Mouse (Mus musculus) heart, postnatal 36 days (tissue): ENCODE results near the gene 1700012A03Rik. TPM values are rescaled to one million over a fixed set of nuclear protein-coding genes. Genes with fewer than 3 reads are reported as not detected.

Experiments used
- DNase-seq, 2 experiments: peaks; one replicate each; pipeline ENCODE4 v3.0.0; 2021 to 2022
- intact Hi-C: fragments of 180-260 bp; cut with DNase I; formaldehyde crosslinking; loops from one replicate; pipeline ENCODE4 v1.15.1; 2025
- total RNA-seq, 2 experiments: library from RNA; stranded (reverse); gene quantifications; 2 replicates each; pipeline ENCODE4 v1.2.3; 2021

The 1700012A03Rik gene
- not detected for total RNA-seq

DNA sequence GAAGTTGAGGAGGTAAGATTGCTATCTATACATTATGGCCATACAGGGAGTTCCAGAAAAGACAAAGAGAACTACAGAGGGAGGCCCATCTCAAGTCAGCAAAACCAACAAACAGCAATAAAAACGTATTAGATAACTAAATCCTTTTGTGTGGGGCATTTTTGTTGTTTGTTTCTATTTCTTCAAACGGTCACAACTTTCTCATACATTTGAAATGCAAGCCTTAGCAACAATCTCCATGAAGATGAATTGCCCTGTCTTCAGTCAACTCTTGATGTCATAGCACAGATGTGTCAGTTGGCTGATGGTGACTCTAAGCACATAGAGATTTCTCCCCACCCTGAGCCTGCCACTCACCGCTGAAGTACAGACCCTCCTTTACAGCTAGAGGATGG, at the start of gene 1700012A03Rik:
1700012A03Rik (plus strand) TSS at position 296 of the 395 bp plus-strand sequence.
- DNase-seq = no peak
- intact Hi-C loops = no loop called here

DNA sequence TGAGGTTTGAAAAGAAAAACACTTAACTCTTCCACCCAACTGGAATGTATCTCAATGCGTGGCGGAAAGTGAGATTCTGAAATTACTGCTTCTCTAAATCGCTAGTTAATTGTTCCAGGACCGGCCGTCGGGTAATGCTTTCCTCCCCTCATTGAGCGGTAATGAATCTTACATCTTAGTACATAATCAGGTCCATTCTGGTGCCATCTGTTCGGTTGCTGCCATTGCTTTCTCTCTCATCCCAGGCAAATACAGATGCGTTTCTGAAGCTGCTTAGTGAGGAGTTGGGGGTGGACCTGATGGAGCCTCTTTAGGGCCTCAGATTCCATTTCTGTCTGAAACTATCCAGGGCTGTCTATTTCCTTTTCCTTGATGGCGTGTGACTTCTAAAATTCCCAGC, 45.8 kb upstream of the 1700012A03Rik start:
- no peak for DNase-seq
- intact Hi-C loops = no loop called here

DNA sequence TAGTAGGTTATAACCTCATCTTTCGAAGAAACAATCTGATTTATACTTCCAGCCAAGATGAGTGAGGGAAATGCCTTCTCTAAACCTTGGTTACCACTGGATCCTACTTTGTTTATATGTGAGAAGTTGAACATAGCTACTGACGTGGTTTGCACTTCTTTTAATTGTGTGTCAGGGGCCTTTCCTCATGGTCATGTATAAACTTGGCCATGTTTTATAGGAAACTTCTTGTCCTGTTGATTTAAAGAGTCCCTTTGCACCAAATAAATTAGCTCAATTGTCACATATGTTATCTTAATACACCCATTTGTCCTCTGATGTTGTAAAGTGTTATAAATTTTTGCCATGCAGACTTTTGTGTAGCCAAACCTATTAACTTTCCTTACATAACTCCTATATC, 44.1 kb upstream of the 1700012A03Rik start:
- intact Hi-C loops = no loop called here
- DNase-seq = no peak

DNA sequence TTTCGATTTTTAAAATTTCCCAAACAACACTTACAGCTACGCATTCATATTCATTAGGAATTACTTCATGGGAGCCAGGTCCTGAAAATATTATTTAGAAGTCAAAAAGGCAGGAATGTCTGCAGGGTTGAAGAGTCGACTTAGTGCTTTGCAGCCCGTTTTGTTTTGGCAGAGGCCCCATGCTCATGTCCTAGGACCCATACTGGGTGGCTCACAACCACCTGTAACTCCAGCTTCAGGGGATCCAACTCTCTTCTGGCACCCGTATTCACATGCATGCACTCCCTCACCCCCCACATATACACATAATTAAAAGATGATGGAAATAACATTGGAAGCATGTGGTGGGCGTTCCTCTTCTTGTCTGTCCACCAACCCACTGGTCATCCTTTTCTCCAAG, 43.7 kb upstream of the 1700012A03Rik start:
- no peak for DNase-seq
- intact Hi-C loops = no loop called here

DNA sequence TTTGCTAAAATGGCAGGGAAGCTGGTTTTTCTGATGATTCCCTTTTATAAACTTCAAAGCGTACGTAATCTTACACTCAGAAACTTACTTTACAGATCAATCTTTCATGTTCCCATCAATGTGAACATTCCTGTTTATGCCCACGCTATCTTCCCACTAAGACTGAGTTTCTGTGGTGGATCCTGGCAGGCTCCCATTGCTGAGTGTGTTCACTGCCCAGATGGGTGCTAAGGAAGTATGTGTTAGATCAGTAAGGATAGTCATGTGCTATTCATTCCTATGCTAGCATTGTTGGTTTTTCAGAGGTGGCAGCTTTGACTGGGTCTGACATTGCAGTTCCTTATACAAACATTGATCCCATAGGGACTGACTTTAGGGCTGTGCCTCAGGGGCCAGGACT, 42.7 kb upstream of the 1700012A03Rik start:
- no peak for DNase-seq
- intact Hi-C loops = no loop called here

DNA sequence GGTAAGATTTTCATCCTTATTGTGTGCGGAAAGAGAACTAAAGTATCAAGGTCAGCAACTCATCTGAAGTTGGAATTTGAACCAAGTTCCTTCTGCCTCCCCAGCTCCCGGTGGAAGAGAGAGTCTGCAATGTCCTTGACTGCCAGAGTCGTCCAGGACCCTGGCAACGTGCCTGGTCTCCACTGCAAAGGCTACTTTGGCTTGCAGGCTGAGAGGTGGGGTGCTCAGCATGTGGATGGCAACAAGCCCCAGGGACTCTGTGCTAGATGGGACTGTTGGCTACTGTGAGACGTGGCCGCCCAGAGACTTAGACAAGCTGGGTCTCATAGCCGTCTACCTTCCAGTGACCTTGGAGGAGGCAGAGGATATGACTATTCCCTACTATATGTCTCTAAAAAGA, 33.2 kb upstream of the 1700012A03Rik start:
- intact Hi-C loops = loop anchor here (5.0 kb wide), 1 partner anchor 460 kb away; no protein-coding TSS in a partner anchor
- peak; percentile 47 to 66 for DNase-seq

DNA sequence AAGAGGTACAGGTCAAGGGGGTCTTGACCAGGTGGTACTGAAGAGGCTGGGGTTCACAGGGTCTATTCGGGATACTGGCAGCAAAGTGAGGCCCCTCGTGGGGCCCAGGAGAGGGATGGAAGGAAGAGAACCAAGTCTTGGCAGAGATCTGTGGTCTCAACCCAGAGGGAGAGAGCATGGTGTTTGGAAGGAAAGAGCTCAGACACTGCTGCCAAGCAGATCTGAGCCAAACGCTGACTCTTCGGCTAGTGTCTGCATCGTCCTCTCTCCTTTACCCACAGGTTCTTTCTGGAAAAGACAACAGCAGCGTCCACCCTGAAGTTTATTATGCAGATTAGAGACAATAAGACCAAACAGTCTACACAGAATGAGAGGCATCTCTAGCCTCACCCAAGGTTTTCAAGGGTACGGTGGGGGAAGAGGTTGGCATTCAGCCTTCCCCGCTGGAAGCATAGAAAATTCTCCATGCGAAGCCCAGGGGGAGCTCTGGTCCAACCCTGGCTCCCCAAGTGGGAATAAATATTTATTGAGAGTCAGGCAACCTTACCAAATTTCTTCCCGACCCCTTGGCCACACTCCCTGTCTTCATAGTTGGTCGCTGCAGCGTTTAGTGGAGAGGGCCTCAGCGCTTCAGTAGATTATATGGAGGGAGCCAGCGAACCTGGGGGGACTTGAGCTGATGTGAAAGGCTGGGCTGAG, 32.5 kb upstream of the 1700012A03Rik start:
- intact Hi-C loops = loop anchor here (5.0 kb wide), 1 partner anchor 460 kb away; no protein-coding TSS in a partner anchor
- peak; percentile 29 to 33 for DNase-seq

DNA sequence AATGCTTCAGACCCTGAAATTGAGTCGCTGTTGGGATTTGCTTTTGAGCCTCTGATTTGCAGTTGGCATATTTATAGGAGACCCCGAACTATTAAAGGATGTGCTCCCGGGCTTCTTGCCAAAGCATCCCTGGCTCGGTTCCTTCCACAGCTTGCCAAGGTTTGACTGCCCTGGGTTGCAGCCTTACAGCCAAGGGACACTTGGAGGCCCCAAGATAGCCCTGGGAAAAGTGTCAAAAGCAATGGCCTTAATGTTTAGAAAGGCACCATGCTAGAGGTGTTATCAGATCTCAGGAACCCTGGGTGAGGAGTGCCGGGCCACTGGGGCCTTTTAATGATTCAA, 32.0 kb upstream of the 1700012A03Rik start:
- DNase-seq = peak; percentile 69 to 74
- intact Hi-C loops = loop anchor here (5.0 kb wide), 1 partner anchor 459 kb away; no protein-coding TSS in a partner anchor

DNA sequence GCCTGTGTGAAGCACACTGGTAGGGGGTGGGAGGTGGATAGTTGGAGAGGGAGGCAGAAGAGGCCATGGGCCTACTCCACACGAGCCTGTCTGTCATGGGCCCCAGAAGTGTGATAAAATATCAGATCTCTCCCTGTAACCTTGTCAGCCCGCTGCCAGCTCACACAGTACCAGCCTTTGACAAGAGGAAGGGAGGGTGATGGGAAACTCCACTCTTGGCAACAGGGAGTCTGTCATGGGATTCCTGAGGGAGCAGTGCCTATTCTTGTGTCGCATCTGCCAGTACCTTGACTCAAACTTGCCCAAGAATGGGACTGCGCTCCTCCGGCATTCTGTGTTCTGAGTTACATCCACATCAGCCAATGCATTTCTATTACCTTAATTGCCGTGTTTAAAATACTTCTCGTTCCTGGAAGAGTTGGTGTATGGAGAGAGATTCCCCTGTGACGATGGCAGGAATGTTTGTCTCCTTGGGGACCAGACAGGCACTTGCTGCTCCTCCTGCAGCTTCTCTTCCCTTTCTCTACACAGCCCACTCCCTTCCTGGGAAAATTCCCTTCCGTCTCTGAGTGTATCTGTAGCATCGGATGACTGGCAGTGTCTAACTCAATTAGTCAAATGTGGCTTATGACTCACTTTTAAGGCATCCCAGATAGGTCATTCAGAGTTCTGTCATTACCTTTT, 28.1 kb upstream of the 1700012A03Rik start:
- intact Hi-C loops = no loop called here
- DNase-seq = peak; percentile 3 to 6

DNA sequence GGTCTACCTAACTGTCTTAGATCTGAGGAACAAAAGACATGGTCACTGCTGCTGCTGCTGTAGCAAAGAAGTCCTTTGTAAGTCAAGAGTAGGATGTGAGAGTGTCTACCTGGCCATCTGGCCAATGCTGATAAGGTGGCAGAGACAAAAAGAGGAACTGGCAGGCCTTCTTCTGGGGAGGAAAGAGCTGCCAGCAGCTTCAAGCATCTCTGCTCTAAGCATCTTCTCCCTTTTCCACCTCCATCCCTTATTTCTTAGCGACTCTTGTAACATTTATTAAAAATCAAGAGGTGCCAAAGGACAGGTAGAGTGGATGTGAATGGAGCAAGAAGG, 27.5 kb upstream of the 1700012A03Rik start:
- DNase-seq = no peak
- intact Hi-C loops = no loop called here

DNA sequence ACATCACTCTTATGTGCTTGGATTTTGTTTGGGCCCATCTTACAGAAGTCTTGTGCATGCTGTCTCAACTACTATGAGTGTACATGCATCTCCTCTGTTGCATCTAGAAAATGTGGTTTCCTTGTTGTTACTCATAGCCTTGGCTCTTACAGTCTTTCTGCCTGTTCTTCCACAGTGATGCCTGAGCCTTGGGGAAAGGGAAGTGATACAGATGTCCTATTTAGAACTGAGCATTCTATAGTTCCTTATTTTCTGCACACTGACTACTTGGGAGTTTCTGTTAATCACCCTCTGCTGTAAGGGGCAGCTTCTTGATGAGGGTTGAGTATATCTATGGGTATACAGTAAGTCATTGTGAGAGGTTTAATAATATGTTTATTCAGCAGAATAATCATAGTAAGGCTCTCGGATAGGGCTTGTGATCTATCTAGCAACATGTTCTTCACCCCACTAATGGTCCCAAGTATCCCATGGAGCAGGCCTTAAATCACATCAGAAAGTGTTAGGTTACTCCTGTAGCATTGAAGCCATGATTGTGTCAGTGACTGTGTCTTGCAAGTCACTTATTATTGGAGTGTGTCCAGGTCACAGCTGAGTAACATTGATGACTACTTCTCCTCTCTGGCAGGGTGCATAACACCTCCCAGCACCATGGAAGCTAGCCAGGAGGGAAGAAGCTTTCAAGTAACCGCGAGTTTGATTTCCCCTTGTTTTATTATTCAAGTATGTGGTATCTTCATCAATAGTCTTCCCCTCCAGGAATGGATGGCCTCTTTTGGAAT, 21.6 kb upstream of the 1700012A03Rik start:
- DNase-seq = no peak
- intact Hi-C loops = no loop called here

DNA sequence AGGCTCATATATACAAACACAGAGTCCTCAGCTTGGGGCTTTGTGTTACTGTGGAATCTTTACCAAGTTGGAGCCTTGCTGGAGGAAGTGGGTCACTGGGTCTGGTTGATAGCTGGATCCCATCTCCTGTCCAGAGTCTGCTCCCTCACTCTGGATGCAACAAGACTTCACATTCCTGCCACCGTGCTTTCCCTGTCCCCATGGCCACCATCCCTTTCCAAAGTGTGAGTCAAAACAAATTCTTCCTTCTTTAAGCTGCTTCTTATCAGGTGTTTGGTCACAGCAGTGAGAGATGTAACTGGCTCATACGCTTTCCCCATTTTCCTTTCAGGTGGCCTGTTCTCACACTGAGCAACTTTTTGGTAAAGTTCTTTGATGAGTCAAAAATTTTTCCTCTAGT, 15.8 kb upstream of the 1700012A03Rik start:
- no peak for DNase-seq
- intact Hi-C loops = no loop called here

DNA sequence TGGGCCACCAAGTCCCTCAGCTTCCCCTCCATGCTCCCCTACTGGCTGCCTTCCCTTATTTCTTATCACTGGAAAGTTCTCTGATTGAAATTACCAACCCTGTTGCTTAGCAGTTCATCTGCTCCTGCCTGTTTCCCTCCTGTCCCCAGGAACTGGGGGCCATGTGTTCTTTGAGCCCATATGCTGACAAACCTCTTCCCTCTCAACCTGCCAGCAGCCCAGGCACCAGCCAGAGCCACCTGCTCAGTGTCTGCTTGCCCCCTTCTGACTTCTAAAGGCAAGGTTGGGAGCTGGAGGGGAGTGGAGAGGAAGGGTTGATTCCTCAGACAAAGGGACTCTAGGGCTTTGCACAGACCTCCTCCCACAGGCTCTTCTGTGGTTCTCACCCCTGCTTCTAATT, 4.7 kb upstream of the 1700012A03Rik start:
- intact Hi-C loops = no loop called here
- no peak for DNase-seq

DNA sequence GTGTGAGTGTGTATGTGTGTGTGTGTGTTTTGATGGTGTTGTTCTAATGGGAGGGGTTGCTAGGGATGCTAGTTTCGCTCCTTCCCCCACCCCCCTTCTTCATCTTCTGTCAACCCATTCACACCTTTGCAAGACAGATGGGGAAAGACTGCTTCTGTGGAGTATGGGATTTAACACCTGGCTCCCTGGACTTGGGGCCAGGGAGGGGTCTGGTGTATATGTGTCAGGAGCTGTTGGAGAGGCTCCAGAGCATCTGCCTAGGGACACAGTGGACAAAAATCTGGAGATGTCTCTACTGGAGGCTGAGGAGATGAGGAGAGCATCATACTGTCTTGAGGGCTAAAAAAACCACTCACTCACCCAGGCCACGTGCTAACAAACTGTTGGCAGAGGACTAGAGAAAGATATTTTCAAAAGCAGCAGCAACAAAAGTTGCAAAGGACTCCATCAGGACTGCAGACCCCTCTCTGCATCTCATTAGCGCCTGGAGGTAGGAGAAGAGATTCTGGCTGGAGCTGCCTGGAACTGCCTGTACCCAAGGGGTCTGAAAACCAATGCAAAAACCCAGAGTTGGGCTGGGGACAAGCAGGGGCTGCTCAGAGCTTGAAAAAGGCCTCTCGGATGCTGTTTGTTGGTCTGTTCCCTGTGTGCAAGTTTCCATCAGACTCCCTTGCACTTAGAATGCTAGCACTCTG, 643 bp upstream of the 1700012A03Rik start:
- intact Hi-C loops = no loop called here
- no peak for DNase-seq

DNA sequence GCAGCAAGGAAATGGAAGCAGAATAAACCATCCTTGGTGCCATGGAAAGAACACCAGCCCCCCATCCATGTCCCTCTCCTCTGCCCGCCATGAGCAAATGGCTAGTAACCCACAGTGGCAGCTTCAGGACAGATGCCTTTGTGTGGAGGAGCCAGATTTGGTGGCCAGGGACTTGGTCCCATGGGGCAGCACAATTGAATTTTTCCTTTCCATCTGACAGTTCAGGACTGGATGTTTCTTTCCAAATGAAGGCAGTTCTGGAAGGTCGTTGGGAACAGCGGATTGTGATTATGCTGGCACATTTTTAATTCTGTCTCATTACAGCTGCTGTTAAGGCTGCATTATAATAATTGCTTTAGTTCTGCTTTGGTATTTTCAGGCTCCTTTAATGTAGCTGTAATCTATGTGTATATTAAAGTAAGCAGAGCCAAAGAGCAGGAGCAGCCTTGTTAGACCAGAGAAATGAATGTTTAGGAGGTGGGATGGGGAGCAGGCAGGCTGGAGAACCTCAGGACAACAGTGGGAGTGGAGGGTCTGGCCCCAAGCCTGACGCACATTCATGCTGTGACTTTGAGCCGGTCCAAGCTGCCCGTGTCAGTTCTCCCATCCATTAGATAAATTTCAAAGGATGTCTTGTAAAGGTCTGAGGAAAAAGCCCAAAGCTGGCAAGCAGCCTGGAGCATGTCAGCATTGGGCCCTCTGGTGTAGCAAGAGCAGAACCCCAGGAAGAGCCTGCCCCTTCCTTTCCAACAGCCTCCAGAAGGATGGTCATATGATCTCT, 2.3 kb downstream of the 1700012A03Rik start:
- intact Hi-C loops = no loop called here
- DNase-seq = peak in 1 of 2 experiments; percentile 19

DNA sequence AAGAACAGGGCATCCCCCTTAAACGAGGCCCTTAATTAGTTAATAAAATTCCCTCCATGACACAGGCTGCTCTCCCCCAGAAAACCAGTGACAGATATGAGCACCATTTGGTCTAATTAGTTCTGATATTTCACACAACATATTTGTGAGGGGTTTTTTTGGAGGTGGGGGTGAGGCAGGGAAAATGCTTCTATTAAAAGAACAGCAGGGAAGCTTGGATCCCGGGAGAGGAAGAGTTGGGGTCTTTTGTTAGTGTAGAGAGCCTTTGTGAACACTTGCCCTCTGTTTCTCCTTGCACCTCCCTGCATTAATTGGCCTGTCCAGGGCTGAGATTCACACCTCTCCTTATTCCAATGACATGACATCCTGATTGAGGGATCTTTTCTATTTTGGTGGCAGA, 6.5 kb downstream of the 1700012A03Rik start:
- intact Hi-C loops = no loop called here
- no peak for DNase-seq

DNA sequence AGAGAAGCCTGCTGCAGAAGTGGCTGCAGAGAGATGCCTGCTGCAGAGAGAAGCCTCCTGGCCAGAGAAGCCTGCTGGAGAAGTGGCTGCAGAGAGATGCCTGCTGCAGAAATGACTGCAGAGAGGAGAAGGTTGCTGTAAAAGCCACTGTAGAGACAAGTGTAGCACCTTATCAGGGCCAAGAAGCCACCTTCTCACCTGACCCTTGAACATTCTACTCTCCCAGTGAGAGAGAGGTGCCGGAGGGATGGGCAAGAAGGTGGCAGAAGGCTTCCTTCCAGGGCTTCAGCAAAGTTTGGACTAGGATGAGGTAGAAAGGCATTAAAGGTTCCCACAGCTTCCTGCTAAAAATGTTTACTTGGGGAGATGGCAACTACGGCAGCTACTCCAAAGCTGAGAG, 8.5 kb downstream of the 1700012A03Rik start:
- no peak for DNase-seq
- intact Hi-C loops = no loop called here

DNA sequence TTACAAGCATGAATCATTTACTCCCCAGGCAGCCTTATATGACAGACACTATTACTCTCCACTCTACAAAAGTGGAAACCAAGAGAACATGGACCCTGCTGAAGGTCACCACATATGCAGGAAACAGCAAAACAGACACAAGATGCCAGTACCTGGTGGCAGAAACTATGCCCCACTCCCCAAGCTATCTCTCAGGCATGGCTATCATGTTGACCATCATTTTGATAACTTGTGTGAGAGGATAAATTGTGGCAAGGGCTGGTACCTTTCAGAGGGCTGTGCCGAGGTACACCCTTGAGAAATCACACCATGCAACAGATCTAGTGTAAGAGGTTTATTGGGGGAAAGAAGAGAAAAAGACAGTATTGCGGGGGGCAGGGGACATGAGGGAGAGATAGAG, 10.6 kb downstream of the 1700012A03Rik start:
- no peak for DNase-seq
- intact Hi-C loops = no loop called here

DNA sequence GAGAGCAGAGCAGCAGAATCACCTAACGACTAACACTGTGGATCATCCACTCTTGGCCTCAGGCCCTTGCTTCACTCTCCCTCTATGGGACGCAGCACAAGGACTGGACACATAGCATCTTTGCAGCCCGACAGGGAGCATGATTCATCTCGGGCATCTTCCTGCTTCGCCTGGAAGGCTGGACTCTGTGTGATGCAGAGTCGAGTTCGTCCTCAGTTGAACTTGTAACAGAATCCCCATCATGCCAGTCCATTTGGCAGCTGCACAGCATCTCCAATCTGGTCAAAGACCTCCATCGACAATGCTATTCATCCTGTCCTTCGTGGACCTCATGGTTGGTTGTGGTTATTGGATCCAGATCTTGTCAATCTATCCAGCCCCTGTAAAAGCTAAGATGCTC, 11.2 kb downstream of the 1700012A03Rik start:
- no peak for DNase-seq
- intact Hi-C loops = no loop called here

DNA sequence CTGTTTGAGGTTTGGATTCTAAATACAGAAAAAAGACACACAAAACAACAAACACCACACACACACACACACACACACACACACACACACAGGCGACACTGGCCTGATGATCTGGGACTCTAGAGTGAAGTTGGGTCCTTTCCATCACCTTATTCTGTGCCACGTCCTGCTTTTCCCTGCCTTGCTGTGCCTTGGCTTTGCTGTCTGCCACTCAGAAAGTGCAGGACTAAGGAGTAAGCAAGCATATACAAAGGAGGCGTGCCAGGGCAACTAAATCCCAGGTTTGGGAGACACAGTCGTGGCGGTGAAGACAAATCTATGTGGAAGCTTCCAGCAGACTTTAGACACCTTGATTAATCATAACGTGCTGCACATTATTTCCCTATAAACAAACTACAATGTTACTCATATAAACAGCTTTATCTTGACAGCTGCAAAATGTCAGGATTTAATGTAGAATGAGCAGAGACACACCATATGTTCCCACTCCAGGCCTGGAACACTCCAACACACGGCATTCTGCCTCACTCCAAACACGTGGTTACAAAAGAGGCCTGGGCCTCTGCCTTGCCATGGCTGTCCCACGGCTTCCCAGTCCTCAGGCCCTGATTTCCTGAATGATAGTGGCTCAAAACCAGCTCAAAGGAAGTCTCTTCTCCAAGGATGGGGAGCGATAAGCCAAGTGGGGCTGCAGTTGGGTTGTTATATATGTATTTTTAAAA, 15.9 kb downstream of the 1700012A03Rik start:
- no peak for DNase-seq
- intact Hi-C loops = no loop called here
